8 mouse cellular contexts compared by ENCODE assay signal in the genomic region with DNA sequence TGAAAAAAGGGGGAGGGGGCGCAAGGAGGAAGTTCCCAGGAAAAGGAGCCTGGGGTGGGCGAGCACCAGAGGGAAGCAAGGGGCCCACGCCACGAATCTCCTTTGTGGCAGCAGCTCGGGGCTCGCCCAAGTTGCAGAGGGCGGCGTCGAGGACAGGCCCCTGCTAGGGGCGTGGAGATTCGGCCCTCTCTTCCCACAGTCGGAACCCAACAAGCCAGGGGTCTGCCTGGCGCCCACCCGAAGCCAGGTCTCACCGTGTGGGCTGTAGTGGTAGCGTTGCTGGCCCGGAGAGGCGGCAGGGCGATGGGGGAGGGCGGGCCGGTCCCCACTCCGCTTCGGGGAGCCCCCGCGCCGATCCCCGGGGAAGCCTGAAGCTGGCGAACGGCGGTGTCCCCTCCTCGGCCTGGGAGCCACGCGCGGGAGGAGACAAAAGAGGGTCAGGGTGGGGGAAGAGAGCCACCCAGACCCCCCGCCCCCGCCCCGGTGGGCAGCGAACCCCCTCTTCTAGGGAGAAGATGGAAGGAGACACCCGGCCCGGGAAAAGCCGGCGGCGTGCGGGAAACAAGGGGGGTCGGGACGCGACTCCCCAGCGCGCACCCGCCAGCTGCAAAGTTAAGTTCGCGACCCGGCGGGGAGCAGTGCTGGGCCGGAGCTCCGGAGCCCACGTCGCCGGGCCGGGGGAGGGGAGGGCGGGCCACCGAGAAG. TPM values are rescaled to one million over a fixed set of nuclear protein-coding genes. Genes with fewer than 3 reads are reported as not detected.
A peak's percentile ranks its signal among the peaks of the same experiment; 100 is the strongest.
DNase-seq lines count a peak whose midpoint lies in the region; ATAC-seq and TF ChIP-seq lines count a peak whose summit lies in the region.

No protein-coding gene starts in this region.

- TF ChIP-seq POLR2A in bone marrow, adult 2 months (IDR thresholded peaks at IDR 0.05; ENCODE audit: borderline replicate concordance, control insufficient read depth, low read depth, low read length), result no peak
- TF ChIP-seq POLR2A in thymus, adult 2 months (IDR thresholded peaks at IDR 0.05; ENCODE audit: control insufficient read depth, extremely low read depth, insufficient read depth, low read length, poor library complexity), result no peak

- H3K27ac ChIP-seq in bone marrow, adult 2 months (ENCODE audit: control insufficient read depth, insufficient read depth, low read depth, low read length, poor library complexity), result peak overlapping the region; percentile 93
- H3K27ac ChIP-seq in forebrain, postnatal 0 days (ENCODE audit: low read depth, low read length), result peak overlapping the region; percentile 96
- peak overlapping the region; percentile 97 for H3K27ac ChIP-seq in hindbrain, embryonic 15.5 days (replicated peaks)
- H3K27ac ChIP-seq in liver, embryonic 13.5 days, result peak overlapping the region; percentile 74
- H3K27ac ChIP-seq in thymus, adult 2 months (ENCODE audit: control insufficient read depth, insufficient read depth, low read length), result peak overlapping the region; percentile 9; the same call in 1 of the 2 replicates

- TF ChIP-seq CTCF in bone marrow, adult 2 months (IDR thresholded peaks at IDR 0.05; ENCODE audit: control insufficient read depth, insufficient read depth, low read length), result no peak
- TF ChIP-seq CTCF in forebrain, postnatal 0 days (IDR thresholded peaks at IDR 0.05; ENCODE audit: low read depth), result no peak
- TF ChIP-seq CTCF in thymus, adult 2 months (IDR thresholded peaks at IDR 0.05; ENCODE audit: borderline replicate concordance, control insufficient read depth, extremely low read depth, insufficient read depth, low read length, poor library complexity), result no peak

- H3K36me3 ChIP-seq in forebrain, postnatal 0 days (ENCODE audit: insufficient read depth), result no peaks in the 10 kb centered on the region; the same call in 1 of the 2 replicates
- H3K36me3 ChIP-seq in hindbrain, embryonic 15.5 days, result 0 out of 2 replicates have a peak, but pooled peaks cover 3% of the 10 kb centered on the region
- peaks cover 17% of the 10 kb centered on the region for H3K36me3 ChIP-seq in liver, embryonic 13.5 days
- no peaks in the 10 kb centered on the region for H3K36me3 ChIP-seq in thymus, adult 2 months (ENCODE audit: control insufficient read depth, insufficient read depth, low read length)

- DNase-seq in cerebellum, adult 11 months, result peak; percentile 17
- DNase-seq in forebrain, postnatal 0 days, result peak; percentile 50
- peak; percentile 11 for DNase-seq in liver, embryonic 13.5 days
- peak; percentile 28 to 29 for DNase-seq in natural killer cell, adult 2 months (ENCODE audit: low spot score in 2 of 2)
- DNase-seq in thymus, adult 2 months, result peak; percentile 61

- H3K4me3 ChIP-seq in bone marrow, adult 2 months (replicated peaks; ENCODE audit: control insufficient read depth, low read depth, low read length), result peak overlapping the region; percentile 71
- H3K4me3 ChIP-seq in forebrain, postnatal 0 days (ENCODE audit: low read depth, low read length), result peak overlapping the region; percentile 98
- H3K4me3 ChIP-seq in hindbrain, embryonic 15.5 days, result peak overlapping the region; percentile 97
- peak overlapping the region; percentile 79 for H3K4me3 ChIP-seq in liver, embryonic 13.5 days (replicated peaks)
- H3K4me3 ChIP-seq in thymus, adult 2 months (ENCODE audit: control insufficient read depth, insufficient read depth, low read length), result peak overlapping the region; percentile 76

- H3K9me3 ChIP-seq in forebrain, postnatal 0 days (ENCODE audit: low read length), result no peaks in the 10 kb centered on the region
- no peaks in the 10 kb centered on the region for H3K9me3 ChIP-seq in hindbrain, embryonic 15.5 days
- H3K9me3 ChIP-seq in liver, embryonic 13.5 days (replicated peaks), result no peaks in the 10 kb centered on the region

- no peak for ATAC-seq in cerebellum, adult (ENCODE audit: insufficient number of reproducible peaks, low FRiP score, low TSS enrichment)
- ATAC-seq in forebrain, postnatal 0 days, result peak; percentile 18
- peak; percentile 35 for ATAC-seq in hindbrain, embryonic 15.5 days (ENCODE audit: low FRiP score, low read depth)
- ATAC-seq in liver, embryonic 13.5 days (ENCODE audit: low read depth), result peak; percentile 41

- 1% methylated on average over 62 of the region's 62 CpGs for WGBS in bone marrow, adult 2 months
- under 1% methylated on average over 58 of the region's 62 CpGs for WGBS in forebrain, postnatal 0 days
- WGBS in hindbrain, embryonic 15.5 days, result 0% methylated on average over 33 of the region's 62 CpGs
- WGBS in liver, embryonic 13.5 days (ENCODE audit: insufficient replicate concordance), result under 1% methylated on average over 48 of the region's 62 CpGs
- under 1% methylated on average over 60 of the region's 62 CpGs for WGBS in thymus, adult 2 months

- peaks cover 1% of the 10 kb centered on the region; the same call in 1 of the 2 replicates for H3K4me1 ChIP-seq in bone marrow, adult 2 months (ENCODE audit: control insufficient read depth, insufficient read depth, low read length)
- peaks cover 26% of the 10 kb centered on the region for H3K4me1 ChIP-seq in forebrain, postnatal 0 days (ENCODE audit: insufficient read depth)
- peaks cover 45% of the 10 kb centered on the region for H3K4me1 ChIP-seq in hindbrain, embryonic 15.5 days (replicated peaks)
- H3K4me1 ChIP-seq in liver, embryonic 13.5 days (replicated peaks), result peaks cover 35% of the 10 kb centered on the region
- peaks cover 24% of the 10 kb centered on the region for H3K4me1 ChIP-seq in thymus, adult 2 months (replicated peaks; ENCODE audit: control insufficient read depth, insufficient read depth, low read length)

- H3K4me2 ChIP-seq in forebrain, postnatal 0 days (ENCODE audit: low read depth), result peak overlapping the region; percentile 99
- H3K4me2 ChIP-seq in hindbrain, embryonic 15.5 days, result peak overlapping the region; percentile 91
- H3K4me2 ChIP-seq in liver, embryonic 13.5 days, result peak overlapping the region; percentile 89

- peak overlapping the region; percentile 96 for H3K9ac ChIP-seq in forebrain, postnatal 0 days
- peak overlapping the region; percentile 95 for H3K9ac ChIP-seq in hindbrain, embryonic 15.5 days
- peak overlapping the region; percentile 83 for H3K9ac ChIP-seq in liver, embryonic 13.5 days

- H3K27me3 ChIP-seq in forebrain, postnatal 0 days (ENCODE audit: insufficient read depth, low read length), result no peaks in the 10 kb centered on the region
- no peaks in the 10 kb centered on the region for H3K27me3 ChIP-seq in hindbrain, embryonic 15.5 days
- H3K27me3 ChIP-seq in liver, embryonic 13.5 days, result peaks cover 16% of the 10 kb centered on the region
- H3K27me3 ChIP-seq in thymus, adult 2 months (ENCODE audit: control insufficient read depth, insufficient read depth, low read length), result no peaks in the 10 kb centered on the region

RNA-seq across cellular contexts. Expression of a gene that starts 2.0 kb away (rescaled TPM):
- 4.7 and 5.4 TPM in 2 replicates for polyA plus RNA-seq in bone marrow, adult 2 months (2011; ENCODE audit: insufficient read depth, insufficient read length, low replicate concordance, missing spikeins)
- total RNA-seq in forebrain, postnatal 0 days (2014; rRNA removed), result 52.9 and 57.1 TPM in 2 replicates
- polyA plus RNA-seq in forebrain, postnatal 0 days (2015; fragmentation: Nextera tagmentation; extraction: Ambion mirVana), result 9.6 and 11.4 TPM in 2 replicates
- 10.9 and 12.4 TPM in 2 replicates for polyA plus RNA-seq in hindbrain, embryonic 15.5 days (2015; fragmentation: Nextera tagmentation; extraction: Ambion mirVana)
- polyA plus RNA-seq in liver, embryonic 13.5 days (2015; fragmentation: Nextera tagmentation; extraction: Ambion mirVana), result 1.9 and 2.5 TPM in 2 replicates
- polyA plus RNA-seq in thymus, adult 2 months (2012; rRNA removed), result 24.5 and 28.4 TPM in 2 replicates

Comparison
In these comparisons a context has a peak if more than half of its experiments do, and no peak if none do; other contexts are left out.
1. DNase-seq: peak in every context shown above with its lines; median percentile 61 in thymus, adult 2 months; 50 in forebrain, postnatal 0 days; 28 in natural killer cell, adult 2 months; 17 in cerebellum, adult 11 months; 11 in liver, embryonic 13.5 days.
2. H3K27ac ChIP-seq: peak in every context shown above with its lines; median percentile 97 in hindbrain, embryonic 15.5 days; 96 in forebrain, postnatal 0 days; 93 in bone marrow, adult 2 months; 74 in liver, embryonic 13.5 days; 9 in thymus, adult 2 months.